ENCODE assay signal across 20 mouse cellular contexts in genomic region chr9:71684772-71685171, GRCm38 (mm10).
A peak's percentile ranks its signal among the peaks of the same experiment; 100 is the strongest.
DNase-seq lines count a peak whose midpoint lies in the region; ATAC-seq and TF ChIP-seq lines count a peak whose summit lies in the region.
"Had no signal": no experiment of that assay in that cellular context is flagged by ENCODE, and none has a peak within 500 bp of the region (broad histone marks: within the 10 kb centered on the region; RNA-seq: fewer than 3 reads in every experiment).

No protein-coding gene starts in this region.

- H3K4me1 ChIP-seq in kidney, adult 2 months (ENCODE audit: control insufficient read depth, insufficient read depth, low read length), result peaks cover 23% of the 10 kb centered on the region
- H3K4me1 ChIP-seq in brown adipose tissue, adult 24 weeks (ENCODE audit: control insufficient read depth, insufficient read depth, insufficient read length, low read length), result peaks cover 7% of the 10 kb centered on the region; the same call in 1 of the 2 replicates
- H3K4me1 ChIP-seq: forebrain, embryonic 12.5 days; hindbrain, embryonic 10.5 days had no signal

- in situ Hi-C loops in Patski (cut with MboI; ENCODE audit: low pct_unique_long_range_greater_than_20kb), result no loop called here

- POLR2A ChIA-PET in Patski (lab: Charles Lee), result no interaction called here

- CTCF ChIA-PET in Patski (lab: Charles Lee), result no interaction called here

- ATAC-seq in Patski, result peak; percentile 44
- ATAC-seq: forebrain, embryonic 16.5 days; intestine, embryonic 15.5 days had no signal

- no peak overlapping the region for H3K4me3 ChIP-seq in kidney, adult 2 months (ENCODE audit: insufficient read depth, low read depth, low read length)
- H3K4me3 ChIP-seq in brown adipose tissue, adult 24 weeks (ENCODE audit: insufficient read depth, low read depth, low read length), result no peak overlapping the region
- H3K4me3 ChIP-seq: embryonic facial prominence, embryonic 13.5 days; forebrain, embryonic 12.5 days; heart, adult 2 months; heart, embryonic 12.5 days; hindbrain, embryonic 10.5 days; intestine, embryonic 15.5 days had no signal

- no peaks in the 10 kb centered on the region; the same call in 1 of the 2 replicates for H3K36me3 ChIP-seq in kidney, adult 2 months (ENCODE audit: control insufficient read depth, insufficient read depth, low read length)
- H3K36me3 ChIP-seq: embryonic facial prominence, embryonic 13.5 days; forebrain, embryonic 12.5 days; hindbrain, embryonic 10.5 days; intestine, embryonic 15.5 days had no signal

- 40% methylated on average over 3 of the region's 3 CpGs for WGBS in kidney, adult 2 months

- no peaks in the 10 kb centered on the region for H3K27me3 ChIP-seq in kidney, adult 2 months (replicated peaks; ENCODE audit: control insufficient read depth, insufficient read depth, low read length)
- H3K27me3 ChIP-seq in Patski, result no peaks in the 10 kb centered on the region
- H3K27me3 ChIP-seq: embryonic facial prominence, embryonic 13.5 days; forebrain, embryonic 12.5 days; heart, embryonic 12.5 days; intestine, embryonic 15.5 days had no signal

- peak overlapping the region; percentile 53; the same call in 1 of the 2 replicates for H3K27ac ChIP-seq in kidney, adult 2 months (ENCODE audit: insufficient read depth, low read depth, low read length)
- 0 out of 2 replicates have a peak overlapping the region, but pooled peaks have one; percentile 26 for H3K27ac ChIP-seq in brown adipose tissue, adult 24 weeks (replicated peaks; ENCODE audit: low read depth, low read length)
- H3K27ac ChIP-seq: embryonic facial prominence, embryonic 13.5 days; forebrain, embryonic 12.5 days; heart, adult 2 months; hindbrain, embryonic 10.5 days; hindbrain, embryonic 14.5 days; intestine, embryonic 15.5 days had no signal

- no peak for TF ChIP-seq POLR2A in kidney, adult 2 months (IDR thresholded peaks at IDR 0.05; ENCODE audit: low read depth, low read length)

- no peak for TF ChIP-seq CTCF in kidney, adult 2 months (conservative IDR thresholded peaks at IDR 0.05; ENCODE audit: insufficient read depth, insufficient read length, low read depth, low read length)
- no peak for TF ChIP-seq CTCF in Patski (IDR thresholded peaks at IDR 0.05)

- peak; percentile 56 for DNase-seq in kidney, adult 2 months
- no peak for DNase-seq in kidney, postnatal 4 days
- DNase-seq in 3T3-L1 (ENCODE audit: low read depth, low spot score), result peak; percentile 33
- DNase-seq in Patski (ENCODE audit: low read depth, low spot score), result no peak
- no peak for DNase-seq in frontal cortex, postnatal 36 days (ENCODE audit: low spot score in 2 of 2)
- no peak for DNase-seq in c-Kit-positive CD71-positive TER-119-positive erythroid progenitor cells, embryonic 14.5 days (ENCODE audit: low spot score)
- DNase-seq: cerebellum, adult 11-12 months; cerebellum, adult 9-11 months; cerebellum, postnatal 36 days; gastrocnemius, postnatal 14 days; heart, adult 2 months; kidney, adult 18-20 months had no signal

Comparison
In these comparisons a context has a peak if more than half of its experiments do, and no peak if none do; other contexts are left out.
1. DNase-seq: peak in kidney, adult 2 months (single experiment) and 3T3-L1 (single experiment); none in kidney, postnatal 4 days (0 of 2), Patski (single experiment), frontal cortex, postnatal 36 days (0 of 2) and c-Kit-positive CD71-positive TER-119-positive erythroid progenitor cells, embryonic 14.5 days (single experiment).